Mouse (Mus musculus) urinary bladder, postnatal 0 days (tissue): ENCODE measurements around the gene Cpa3. TPM values are rescaled to one million over a fixed set of nuclear protein-coding genes. Genes with fewer than 3 reads are reported as not detected.

Source experiments
- microRNA-seq: library from miRNA; unstranded; fragments of <30 nt; microRNA quantifications from one replicate; pipeline ENCODE4, GENCODE M21; 2016
- polyA plus RNA-seq: library from polyadenylated mRNA; unstranded; fragments of >200 nt; fragmentation: Nextera tagmentation; extraction: Ambion mirVana; gene quantifications from 2 replicates; pipeline ENCODE4 v1.2.1, GENCODE M21; 2015

Cpa3 gene
- polyA plus RNA-seq: 27.4 and 27.8 TPM in 2 replicates

DNA sequence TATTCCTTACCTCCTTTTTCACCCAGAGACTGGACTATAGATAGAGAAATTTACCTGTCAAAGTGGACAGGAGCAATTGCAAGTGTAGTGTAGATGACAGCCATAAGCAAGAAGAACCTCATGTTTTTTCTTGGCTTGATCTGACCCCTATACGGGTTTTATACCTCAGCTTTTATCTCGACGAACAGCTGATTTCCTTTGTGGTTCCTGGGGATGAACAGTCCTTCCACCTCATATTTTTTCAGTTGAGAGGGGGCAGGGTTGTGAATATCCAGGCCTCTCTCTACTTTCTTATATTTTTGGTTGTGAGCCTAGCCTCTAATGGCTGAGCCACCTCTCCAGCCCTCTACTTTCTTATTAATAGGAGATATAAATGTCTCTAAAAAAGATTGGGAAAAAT lies at the start of gene Cpa3:
Gene Cpa3, minus strand, starts transcription at position 132 of the 400 bp plus-strand sequence.

DNA sequence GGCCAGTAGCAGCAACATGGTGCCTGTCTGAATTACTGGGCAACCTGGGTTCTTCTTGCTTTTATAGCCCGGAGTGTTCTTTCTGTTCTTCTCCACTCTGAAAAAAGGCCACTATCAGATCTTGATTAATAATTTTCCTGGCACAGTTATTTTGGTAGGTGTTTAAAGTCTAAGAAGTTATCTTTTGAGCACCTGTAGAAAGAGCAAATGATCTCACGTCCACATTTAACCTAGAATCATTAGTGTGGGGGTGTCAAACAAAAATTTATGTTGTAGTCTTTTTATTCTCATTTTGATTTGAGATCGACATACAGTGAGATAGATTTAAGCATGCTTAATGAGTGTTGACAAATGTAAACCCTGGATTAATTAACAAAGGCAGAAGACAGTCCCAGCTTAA lies 33.7 kb upstream of the Cpa3 start, which contains the start of gene Cpb1:
Gene Cpb1, minus strand, starts transcription at position 101 of the 400 bp plus-strand sequence.

Small RNA genes within 50 kb of the gene (microRNA-seq; reads per million reads assigned to microRNA genes)
- gene Mir7007: not detected

Other genes starting within 250 kb of the Cpa3 start
- gene Hps3, start 206.9 kb downstream of the Cpa3 start, polyA plus RNA-seq: 6.6 and 7.4 TPM in 2 replicates
- gene Hltf, start 184.4 kb downstream of the Cpa3 start, polyA plus RNA-seq: 6.9 and 7.4 TPM in 2 replicates
- 38.7 and 43.2 TPM in 2 replicates for gene Gyg, start 86.9 kb downstream of the Cpa3 start, polyA plus RNA-seq
- gene Cpb1, start 33.6 kb upstream of the Cpa3 start, polyA plus RNA-seq: 1.6 TPM in 2 replicates
- gene Agtr1b, start 125.0 kb upstream of the Cpa3 start, polyA plus RNA-seq: 1.7 and 1.9 TPM in 2 replicates